Mouse (Mus musculus) gastrocnemius, postnatal 10 days (tissue): Measurements from ENCODE around the gene Slc18a2. TPM values are rescaled to one million over a fixed set of nuclear protein-coding genes. Genes with fewer than 3 reads are reported as not detected.

Experiments
- DNase-seq: peaks from one replicate; pipeline ENCODE4 v3.0.0; 2021; ENCODE audit warnings: mixed read lengths
- total RNA-seq, 2 experiments: library from RNA; stranded (reverse); gene quantifications; 2 replicates each; pipeline ENCODE4 v1.2.3; 2021

Gene Slc18a2
- total RNA-seq, 2 experiments from 2014 or later = 0.47 to 0.52 TPM

DNA sequence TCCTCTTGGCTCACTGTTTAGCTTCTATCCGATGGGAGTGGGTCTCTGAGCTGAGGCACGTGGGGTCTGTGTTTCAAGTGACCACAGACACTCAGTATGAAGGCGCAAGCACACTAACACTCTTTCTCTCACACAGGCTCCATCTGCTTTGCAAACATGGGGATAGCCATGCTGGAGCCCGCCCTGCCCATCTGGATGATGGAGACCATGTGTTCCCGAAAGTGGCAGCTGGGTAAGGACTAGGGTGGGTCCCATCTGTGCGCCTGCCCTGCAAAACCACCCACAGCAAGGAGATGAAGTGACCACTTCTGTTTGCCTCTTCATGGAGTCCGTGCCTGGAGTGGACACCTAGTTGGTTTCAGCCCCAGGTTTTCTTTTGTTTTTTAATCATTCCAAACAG lies 15.7 kb downstream of the Slc18a2 start:
- DNase-seq = no peak

DNA sequence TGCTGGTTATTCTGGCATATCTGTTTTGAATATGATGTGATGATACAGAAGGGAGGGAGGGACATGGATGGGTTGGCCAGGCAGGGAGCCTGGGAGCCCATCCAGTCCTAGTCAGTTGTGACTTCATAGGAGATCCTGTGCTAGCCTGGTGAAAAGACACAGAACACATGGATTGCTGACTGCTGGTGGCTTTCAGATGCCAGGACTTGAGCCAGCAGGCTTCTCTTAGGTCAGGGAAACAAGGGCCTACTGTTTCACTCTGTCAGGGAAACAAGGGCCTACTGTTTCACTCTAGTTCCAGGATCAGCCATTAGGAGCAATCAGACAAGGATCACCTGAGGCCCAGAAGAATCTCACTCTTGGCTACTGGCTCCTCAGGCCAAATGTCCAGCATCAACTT lies 20.1 kb downstream of the Slc18a2 start:
- no peak for DNase-seq

DNA sequence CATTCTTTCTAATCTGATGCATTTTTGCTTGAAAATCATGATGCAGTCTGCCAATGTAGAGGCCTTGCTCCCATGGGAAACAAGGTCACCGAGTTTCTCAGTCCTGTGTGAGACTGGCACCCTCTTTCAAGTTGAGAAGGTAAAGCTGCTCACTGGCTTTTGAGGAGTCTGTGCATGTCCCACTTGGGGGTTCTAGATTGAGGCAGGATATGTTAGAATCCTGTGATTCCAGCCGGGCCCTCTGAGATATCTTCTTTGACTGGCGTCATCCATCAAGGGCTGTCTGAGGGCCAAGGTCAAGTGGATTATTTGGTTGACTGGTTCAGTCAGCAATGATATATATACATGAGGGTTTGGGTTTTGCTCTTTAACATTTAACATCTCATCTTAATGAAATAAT lies 21.3 kb downstream of the Slc18a2 start:
- DNase-seq = no peak

DNA sequence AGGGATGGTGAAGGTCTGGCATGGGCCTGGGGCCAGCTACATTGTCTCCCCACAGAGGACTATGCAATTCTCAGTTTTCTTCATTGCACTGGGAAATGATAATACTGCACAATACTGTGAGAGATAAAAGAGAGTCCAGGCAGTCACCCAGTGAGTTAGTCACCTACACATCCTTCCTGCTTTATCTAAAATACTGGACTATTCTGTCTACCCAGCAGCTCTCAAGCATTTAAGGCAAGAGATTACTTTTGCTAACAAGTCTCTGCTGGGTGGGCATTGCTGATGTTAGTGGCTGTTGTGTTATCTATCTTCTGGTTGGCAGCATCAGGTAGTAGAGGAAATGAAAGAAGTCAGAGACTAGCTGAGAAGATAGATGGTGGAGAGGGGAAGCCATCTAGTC lies 28.3 kb downstream of the Slc18a2 start:
- no peak for DNase-seq

DNA sequence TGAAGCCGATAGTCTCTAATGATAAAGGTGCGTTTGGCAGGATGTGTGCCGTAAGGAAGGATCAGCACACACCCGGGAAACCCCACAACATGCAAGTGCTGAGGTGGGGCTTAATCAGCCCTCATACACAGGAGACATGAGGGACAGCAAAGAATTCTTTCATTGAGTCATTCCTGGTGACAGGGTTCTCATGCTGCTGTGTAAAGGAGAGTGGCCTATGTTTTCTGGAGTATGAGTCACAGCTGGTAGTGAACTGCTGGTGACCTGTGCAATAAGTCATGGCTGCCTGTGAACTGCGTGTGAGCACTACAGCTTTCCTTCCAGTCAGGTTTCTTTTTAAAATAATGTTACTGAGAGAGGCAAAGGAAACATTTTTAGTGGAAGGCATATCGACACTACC lies 29.1 kb downstream of the Slc18a2 start:
- DNase-seq = no peak

DNA sequence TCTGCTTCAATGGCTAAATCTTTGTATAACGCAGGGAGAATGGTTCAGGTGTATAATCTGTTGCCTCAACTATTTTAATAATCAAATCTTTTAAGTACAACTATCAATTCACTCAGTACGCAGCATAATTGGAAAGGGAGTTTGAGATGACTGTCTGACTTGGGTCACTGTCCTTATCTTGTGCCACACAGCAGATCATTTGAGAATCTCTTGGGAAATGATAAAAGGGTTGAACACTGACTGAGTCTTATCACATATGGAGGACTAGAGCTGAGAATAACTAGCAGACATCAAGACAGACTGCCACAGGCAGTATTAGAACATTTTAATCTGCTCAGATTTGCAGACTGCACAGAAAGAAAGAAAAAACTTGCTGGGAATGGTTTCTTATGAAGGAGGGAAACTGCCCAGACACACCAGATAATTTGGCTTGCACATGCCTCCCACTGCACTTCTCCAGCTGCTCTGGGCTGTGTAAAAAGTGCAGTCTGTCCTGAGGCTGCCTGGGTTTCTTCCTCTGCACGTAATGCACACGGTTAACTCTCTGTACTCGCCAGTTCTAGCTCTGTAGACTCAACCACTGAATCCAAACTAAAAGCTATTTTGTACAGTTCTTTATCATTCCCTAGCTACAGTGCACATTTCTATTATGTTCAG lies 31.6 kb downstream of the Slc18a2 start:
- no peak for DNase-seq

DNA sequence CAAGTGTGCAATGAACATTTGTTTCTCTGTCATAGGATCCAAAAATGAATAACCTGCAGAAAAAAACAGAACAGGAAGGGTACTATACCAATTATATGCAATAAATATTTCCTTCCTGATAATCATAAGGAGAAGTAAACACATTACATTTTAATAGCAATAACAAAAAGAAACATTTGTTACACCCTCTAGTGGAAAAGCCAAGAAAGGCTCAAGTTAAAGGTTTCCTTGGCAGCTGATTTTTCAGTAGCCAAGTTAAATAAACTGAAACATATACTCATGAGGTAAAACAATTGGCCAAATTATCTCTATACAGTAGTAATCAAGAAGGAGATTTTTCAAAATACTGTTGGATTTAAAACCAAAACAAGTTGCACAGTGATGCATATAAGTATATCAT lies 54.6 kb downstream of the Slc18a2 start:
- no peak for DNase-seq

DNA sequence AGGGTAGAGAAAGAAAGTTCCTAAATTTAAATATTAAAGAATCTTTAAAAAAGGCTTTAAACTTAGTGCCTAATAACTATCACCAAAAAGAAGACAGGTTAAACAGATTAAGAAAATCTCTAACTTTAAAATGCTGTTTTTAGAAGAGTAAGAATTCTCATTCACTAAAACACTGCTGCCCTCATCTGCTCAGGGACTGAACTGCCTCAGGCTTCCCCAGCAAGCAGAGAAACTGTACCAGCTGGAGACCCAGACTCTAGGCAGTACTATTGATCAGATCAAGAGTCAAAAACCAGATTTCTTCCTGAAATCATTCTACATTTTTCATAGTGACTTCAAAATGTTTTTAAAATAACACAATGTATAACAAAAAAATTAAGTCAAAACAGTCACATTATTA lies 55.9 kb downstream of the Slc18a2 start:
- peak; percentile 6 for DNase-seq

DNA sequence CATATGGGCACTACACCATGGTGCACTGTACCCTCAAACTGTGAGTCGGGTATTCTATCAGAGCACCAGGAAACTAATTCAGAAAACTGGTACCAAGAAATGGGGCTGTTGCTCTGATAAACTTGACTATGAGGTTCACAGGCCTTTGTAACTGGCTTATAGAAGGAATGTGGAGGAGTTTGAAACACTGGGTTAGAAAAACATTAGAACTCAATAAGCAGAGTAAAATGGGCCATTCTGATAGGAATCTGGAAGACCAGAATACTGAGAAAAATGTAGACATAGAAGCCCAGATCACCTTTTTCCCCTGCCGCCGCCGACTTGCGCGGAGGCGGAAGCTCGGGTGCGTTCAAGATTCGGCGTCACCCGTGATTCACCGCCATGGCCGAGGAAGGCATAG lies 61.3 kb downstream of the Slc18a2 start, which contains the start of gene Rps12-ps3:
TSS of gene Rps12-ps3 (plus strand) at position 301 of the 400 bp plus-strand sequence.
- DNase-seq = no peak

DNA sequence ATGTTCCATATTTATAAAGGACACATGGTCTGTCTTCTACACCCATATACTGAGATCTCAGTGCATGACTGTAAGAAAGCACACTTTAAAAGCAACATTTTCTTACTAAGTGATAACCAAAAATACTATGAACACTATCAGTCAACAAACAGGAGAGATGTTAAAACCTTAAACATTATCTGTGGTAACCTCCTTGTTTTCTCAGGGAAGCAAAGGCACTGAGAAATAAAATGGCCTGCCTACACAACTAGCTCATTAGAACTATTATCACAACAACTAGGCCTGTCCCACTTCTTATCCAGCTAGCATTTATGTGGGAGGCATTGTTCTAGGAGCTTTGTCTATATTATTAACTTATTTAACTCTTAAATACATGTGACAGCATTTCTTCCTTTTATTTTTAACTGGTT lies 70.1 kb downstream of the Slc18a2 start:
- DNase-seq = no peak

DNA sequence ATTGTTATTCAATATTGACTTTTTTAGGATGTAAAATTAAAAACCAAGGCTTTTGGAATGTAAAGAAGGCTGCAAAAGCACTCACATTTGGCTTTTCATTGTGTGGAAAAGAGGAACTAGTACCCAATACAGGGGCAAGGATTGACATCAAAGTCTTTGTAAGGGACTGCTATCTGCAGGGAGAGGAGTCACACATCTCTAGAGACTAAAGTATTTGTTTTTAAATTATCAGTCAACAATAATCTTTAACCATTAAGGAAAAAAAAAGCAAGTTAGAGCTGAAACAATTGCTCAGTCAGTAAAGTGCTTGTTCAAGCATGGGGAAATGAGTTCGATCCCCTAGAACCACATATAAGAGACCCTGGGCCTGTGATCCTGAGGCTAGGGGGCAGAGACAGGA lies 76.0 kb downstream of the Slc18a2 start:
- DNase-seq = no peak

DNA sequence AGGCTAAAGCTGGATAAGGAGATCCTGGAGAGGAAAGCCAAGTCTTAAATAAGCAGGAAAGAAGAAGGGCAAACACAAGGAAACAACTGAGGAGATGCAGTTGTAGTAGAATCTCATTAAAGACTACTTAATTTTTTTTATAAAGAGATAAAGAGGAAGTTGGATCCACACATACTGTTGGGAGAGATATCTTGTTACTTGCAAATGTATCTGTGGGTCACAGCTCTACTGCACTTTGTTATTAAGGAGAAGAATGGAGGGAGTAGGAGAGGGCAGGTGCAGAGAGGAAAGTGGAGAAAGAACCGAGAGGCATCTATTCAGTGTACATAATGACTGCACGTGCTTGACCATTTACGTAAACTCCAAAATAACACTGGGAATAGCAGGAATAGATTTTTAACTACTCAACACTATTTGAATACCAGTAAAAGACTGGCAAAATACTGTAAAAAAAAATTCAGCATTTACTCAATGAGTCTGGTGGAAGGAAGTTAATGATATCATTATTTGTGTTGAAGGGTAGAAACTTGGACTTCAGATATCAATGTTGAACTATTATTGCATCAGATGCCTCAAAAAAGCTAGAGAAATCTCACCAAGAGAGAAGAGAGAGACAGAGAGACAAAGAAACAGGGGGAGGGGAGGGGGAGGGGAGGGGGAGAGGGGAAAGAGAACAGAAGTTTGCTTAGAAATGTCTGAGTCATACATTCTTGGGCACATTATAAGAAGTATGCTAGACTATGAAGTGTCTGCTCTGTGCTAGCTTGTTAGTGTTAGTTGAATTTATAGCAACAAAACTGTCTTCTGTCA lies 77.4 kb downstream of the Slc18a2 start:
- no peak for DNase-seq

DNA sequence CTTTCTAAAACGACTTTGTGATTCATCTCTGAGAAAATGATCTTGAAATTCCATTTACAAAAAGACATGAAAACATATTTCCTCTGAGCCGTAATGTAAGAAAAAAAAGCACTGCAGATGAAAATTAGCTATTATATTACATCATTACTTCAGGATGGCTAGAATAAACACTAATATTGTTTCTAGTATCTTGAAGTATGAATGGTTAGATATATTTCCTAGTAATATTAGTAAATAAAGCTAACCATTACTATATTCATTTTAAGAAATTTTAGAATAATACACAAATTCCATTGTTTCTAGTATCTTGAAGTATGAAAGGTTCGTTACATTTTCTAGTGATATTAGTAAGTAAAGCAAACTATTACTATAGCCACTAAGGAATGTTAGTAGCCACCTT lies 79.2 kb downstream of the Slc18a2 start:
- no peak for DNase-seq

DNA sequence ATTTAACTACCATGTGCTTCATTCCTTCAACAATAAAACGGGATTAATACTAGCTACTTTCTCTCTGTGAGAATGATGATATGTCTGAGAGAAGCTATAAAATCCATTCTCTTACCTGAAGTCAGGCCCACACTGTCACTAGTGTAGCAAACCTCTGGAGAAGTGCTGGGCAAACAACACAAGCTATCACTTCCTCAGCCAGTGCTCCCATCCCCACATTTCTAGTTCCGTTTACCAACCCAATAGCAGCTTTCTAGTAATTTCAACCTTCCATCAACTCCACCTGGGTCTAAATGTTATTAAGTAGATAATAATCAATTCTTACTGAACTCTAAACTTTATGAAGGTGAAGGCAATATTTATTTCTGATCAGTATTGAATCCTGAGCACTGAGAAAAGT lies 82.3 kb downstream of the Slc18a2 start:
- DNase-seq = no peak

DNA sequence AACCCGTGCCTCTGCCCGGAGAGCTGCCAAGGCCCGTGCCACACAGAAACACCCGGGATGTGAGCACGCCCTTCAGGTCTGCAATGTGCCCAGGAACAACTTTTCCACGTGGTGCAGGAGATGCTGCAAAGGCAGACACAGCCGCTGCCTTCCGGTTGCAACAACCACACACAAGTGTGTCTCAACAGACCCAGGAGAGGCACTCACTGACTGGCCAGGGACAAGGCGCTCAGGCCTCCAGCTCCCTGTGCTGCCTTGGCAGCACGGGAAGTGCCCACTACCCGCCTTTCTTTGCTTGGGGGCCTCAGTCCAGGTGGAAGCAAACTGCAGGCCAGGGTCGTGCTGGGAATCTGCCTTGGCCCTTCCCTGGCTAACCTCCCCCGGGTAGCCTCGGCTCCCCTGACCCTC lies 83.6 kb downstream of the Slc18a2 start:
- peak; percentile 14 for DNase-seq

DNA sequence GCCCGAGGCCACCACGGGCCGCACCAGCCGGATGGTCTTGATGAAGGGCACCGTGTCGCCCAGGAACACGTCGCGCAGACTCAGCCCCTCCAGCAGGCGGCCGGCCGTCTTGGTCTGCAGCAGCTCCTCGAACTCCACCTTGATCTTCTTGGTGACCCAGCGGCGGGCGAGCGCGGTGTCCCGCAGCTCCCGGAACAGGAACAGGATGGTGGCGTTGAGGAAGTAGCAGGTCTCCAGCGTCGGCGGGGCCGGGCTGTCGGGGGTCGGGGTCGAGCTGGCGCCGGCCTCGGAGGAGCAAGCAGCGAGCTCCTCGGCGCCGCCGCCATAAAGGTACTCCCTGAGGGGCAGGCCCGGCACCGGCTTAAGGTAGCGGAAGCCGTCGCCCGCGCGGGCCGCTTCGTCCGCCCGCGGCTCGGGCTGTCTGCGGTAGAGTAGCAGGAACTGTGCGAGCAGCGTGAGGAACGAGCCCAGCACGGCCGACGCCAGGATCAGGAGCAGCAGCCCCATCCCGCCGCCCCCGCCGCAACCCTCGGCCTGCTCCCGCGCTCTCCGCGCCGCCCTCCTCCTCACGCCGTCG lies 84.5 kb downstream of the Slc18a2 start:
- peak; percentile 54 for DNase-seq

Other genes starting within 250 kb of the Slc18a2 start
- 1 to 10 TPM; 2.2 to 3.7 TPM for gene Shtn1, start 184.8 kb upstream of the Slc18a2 start, total RNA-seq
- not detected for gene Vax1, start 90.8 kb upstream of the Slc18a2 start, total RNA-seq
- gene Kcnk18, start 41.7 kb upstream of the Slc18a2 start, total RNA-seq = not detected
- gene Rps12-ps3, start 61.4 kb downstream of the Slc18a2 start, total RNA-seq = 100 to 1,000 TPM; 596 to 666 TPM
- gene Pdzd8, start 84.9 kb downstream of the Slc18a2 start, total RNA-seq = 10 to 100 TPM; 15.1 to 19.2 TPM
- gene Emx2, start 197.5 kb downstream of the Slc18a2 start, total RNA-seq = 1 to 10 TPM in 1 of 2 experiments, under 1 TPM in 1; 0.68 to 1.6 TPM